Mouse (Mus musculus) C2C12 (cell line): ENCODE data around the gene Rc3h2. TPM values are rescaled to one million over a fixed set of nuclear protein-coding genes. Genes with fewer than 3 reads are reported as not detected.
A peak's percentile ranks its signal among the peaks of the same experiment; 100 is the strongest.

Experiments
- H3K27me3 ChIP-seq: one replicate; pipeline ENCODE4 v1.6.1; 2011; ENCODE audit not compliant: control insufficient read depth, insufficient read depth, insufficient read length
- H3K36me3 ChIP-seq: one replicate; pipeline ENCODE4 v1.6.1; 2011; ENCODE audit not compliant: control insufficient read depth, insufficient read depth
- H3K4me3 ChIP-seq: one replicate; pipeline ENCODE4 v1.5.1; 2011; ENCODE audit warnings: mild to moderate bottlenecking, control low read depth; ENCODE audit not compliant: poor library complexity, insufficient read depth, severe bottlenecking
- H3K79me2 ChIP-seq: one replicate; pipeline ENCODE4 v1.6.1; 2011; ENCODE audit not compliant: control insufficient read depth, insufficient read depth
- H3K79me3 ChIP-seq: one replicate; pipeline ENCODE4 v1.6.1; 2011; ENCODE audit warnings: low read depth, control low read depth
- H3ac ChIP-seq: one replicate; pipeline ENCODE3; 2011; ENCODE audit warnings: low read depth; ENCODE audit not compliant: control insufficient read depth, insufficient read length
- CEBPB ChIP-seq: IDR thresholded peaks from one replicate; pipeline ENCODE4 v1.6.1; 2011; ENCODE audit warnings: low read depth, mild to moderate bottlenecking, control low read depth, moderate library complexity
- CTCF ChIP-seq: IDR thresholded peaks from one replicate; pipeline ENCODE4 v1.5.1; 2011; ENCODE audit not compliant: control insufficient read depth, insufficient read depth, insufficient read length
- FOSL1 ChIP-seq: IDR thresholded peaks from one replicate; pipeline ENCODE4 v1.8.0; 2011; ENCODE audit warnings: mild to moderate bottlenecking, low read length; ENCODE audit not compliant: poor library complexity, insufficient read depth, severe bottlenecking
- MAX ChIP-seq: IDR thresholded peaks from one replicate; pipeline ENCODE4 v1.6.1; 2011; ENCODE audit warnings: mild to moderate bottlenecking, control low read depth
- MYOD1 ChIP-seq: IDR thresholded peaks from one replicate; pipeline ENCODE4 v1.6.1; 2011; ENCODE audit warnings: low read depth; ENCODE audit not compliant: control insufficient read depth, insufficient read length
- MYOG ChIP-seq: IDR thresholded peaks from one replicate; pipeline ENCODE4 v1.6.1; 2011; ENCODE audit not compliant: control insufficient read depth, insufficient read length; ENCODE audit errors: extremely low read depth
- USF1 ChIP-seq: IDR thresholded peaks from one replicate; pipeline ENCODE4 v1.6.1; 2011; ENCODE audit warnings: low read depth, mild to moderate bottlenecking, control low read depth, moderate library complexity
- long read RNA-seq, 2 experiments: library from polyadenylated mRNA; unstranded; transcript quantifications; one replicate each; pipeline ENCODE4 v2.0.0; 2019 to 2020
- polyA plus RNA-seq: library from polyadenylated mRNA; unstranded; fragments of >200 nt; fragmentation: generic; extraction: Trizol; gene quantifications from one replicate; pipeline ENCODE4 v1.2.1, GENCODE M21; 2012; ENCODE audit warnings: missing spikeins

Rc3h2 gene
- polyA plus RNA-seq = 4.2 TPM
- long read RNA-seq, experiment 1, partial matches to known transcripts = 0 of 3 reads
- long read RNA-seq, experiment 1, other reads (novel, unspliced or antisense) = 3 of 3 reads
- long read RNA-seq, experiment 2, partial matches to known transcripts = 4 of 20 reads
- long read RNA-seq, experiment 2, other reads (novel, unspliced or antisense) = 16 of 20 reads

GRCm38 (mm10) chr2:37422306-37423304 is at the start of gene Rc3h2:
Gene Rc3h2, minus strand, starts transcription at chr2:37422903.
- peaks cover 38% of the 10 kb centered on the region for H3K36me3 ChIP-seq
- H3K79me3 ChIP-seq = peaks cover 64% of the 10 kb centered on the region
- peak within 1 kb of the TSS; percentile 92 for H3K4me3 ChIP-seq
- H3K27me3 ChIP-seq = no peaks in the 10 kb centered on the region
- TF ChIP-seq USF1 = peak; percentile 89
- peak; percentile 82 for TF ChIP-seq CEBPB
- no peak for TF ChIP-seq CTCF
- H3ac ChIP-seq = peak within 1 kb of the TSS; percentile 78
- H3K79me2 ChIP-seq = peaks cover 86% of the 10 kb centered on the region

- Histone ChIP-seq H3K4me3 (no peak overlapping the region), H3ac (no peak overlapping the region), H3K79me2 (peaks cover 71% of the 10 kb centered on the region), H3K27me3 (no peaks in the 10 kb centered on the region), H3K79me3 (peaks cover 34% of the 10 kb centered on the region), H3K36me3 (peaks cover 23% of the 10 kb centered on the region)
- no peak for TF ChIP-seq USF1
- TF ChIP-seq CTCF = no peak
- no peak for TF ChIP-seq MYOG
- TF ChIP-seq MYOD1 = no peak
- no peak for TF ChIP-seq MAX
Measured at GRCm38 (mm10) chr2:37466266-37466665, 43.6 kb upstream of the Rc3h2 start.

GRCm38 (mm10) chr2:37460707-37461106 is 38.0 kb upstream of the Rc3h2 start:
- Histone ChIP-seq H3ac (no peak overlapping the region), H3K4me3 (no peak overlapping the region), H3K79me3 (peaks cover 79% of the 10 kb centered on the region), H3K79me2 (peaks cover 99% of the 10 kb centered on the region), H3K27me3 (no peaks in the 10 kb centered on the region), H3K36me3 (peaks cover 15% of the 10 kb centered on the region)
- no peak for TF ChIP-seq MYOD1
- TF ChIP-seq CTCF = no peak
- no peak for TF ChIP-seq CEBPB
- TF ChIP-seq FOSL1 = no peak
- no peak for TF ChIP-seq MYOG
- TF ChIP-seq MAX = no peak
- no peak for TF ChIP-seq USF1

GRCm38 (mm10) chr2:37452376-37452760 is 29.7 kb upstream of the Rc3h2 start:
- Histone ChIP-seq H3K79me2 (peaks cover 84% of the 10 kb centered on the region), H3K4me3 (peak overlapping the region; percentile 79), H3ac (peak overlapping the region; percentile 94), H3K27me3 (no peaks in the 10 kb centered on the region), H3K79me3 (peaks cover 62% of the 10 kb centered on the region), H3K36me3 (peaks cover 2% of the 10 kb centered on the region)
- TF ChIP-seq USF1 (no peak), FOSL1 (no peak), MAX (no peak), MYOG (no peak), CTCF (no peak), CEBPB (no peak), MYOD1 (no peak)

GRCm38 (mm10) chr2:37451667-37452375 is 29.1 kb upstream of the Rc3h2 start:
- H3K79me2 ChIP-seq = peaks cover 84% of the 10 kb centered on the region
- peaks cover 64% of the 10 kb centered on the region for H3K79me3 ChIP-seq
- H3ac ChIP-seq = peak overlapping the region; percentile 94
- peak overlapping the region; percentile 79 for H3K4me3 ChIP-seq
- TF ChIP-seq MYOD1 (no peak), USF1 (peak; percentile 70), FOSL1 (no peak), CTCF (no peak), MYOG (no peak), MAX (peak; percentile 28)
- H3K27me3 ChIP-seq = no peaks in the 10 kb centered on the region
- H3K36me3 ChIP-seq = peaks cover 6% of the 10 kb centered on the region
